Comparison of ENCODE assay signal across 11 mouse cellular contexts in the genomic region with DNA sequence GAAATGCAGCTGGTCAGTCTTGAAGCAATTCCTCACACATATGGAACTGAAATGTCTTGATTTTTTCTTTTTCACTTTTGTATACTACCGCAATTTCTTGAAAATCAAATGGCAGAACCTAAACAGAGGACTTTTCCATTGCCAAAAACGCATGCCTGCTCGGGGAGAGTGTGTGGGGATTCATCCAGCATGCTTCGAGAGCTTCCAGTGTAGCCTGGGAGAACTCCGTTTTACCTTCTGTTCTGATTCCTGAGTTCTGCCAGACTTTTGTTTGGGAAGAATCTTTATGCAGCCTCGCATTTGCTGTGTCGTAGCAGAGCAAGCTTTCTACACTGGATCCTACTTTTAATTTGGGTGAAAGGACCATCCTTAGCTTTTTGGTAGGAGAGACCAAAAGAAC.
DNase-seq lines count a peak whose midpoint lies in the region; ATAC-seq and TF ChIP-seq lines count a peak whose summit lies in the region.
"Had no signal": no experiment of that assay in that cellular context is flagged by ENCODE, and none has a peak within 500 bp of the region (broad histone marks: within the 10 kb centered on the region; RNA-seq: fewer than 3 reads in every experiment).

No protein-coding gene starts in this region.

- no peak for DNase-seq in frontal cortex, postnatal 10 days (ENCODE audit: low spot score in 2 of 2)
- DNase-seq in left cerebral cortex, adult 2 months (ENCODE audit: extremely low spot score in 1 of 2, low spot score in 2 of 2): no peak
- DNase-seq in left cerebral cortex, adult 11 months (ENCODE audit: low spot score): no peak
- peak; percentile 28 for DNase-seq in brain, embryonic 18.5 days (ENCODE audit: low read depth, low spot score)
- no peak for DNase-seq in retina, embryonic 14.5 days (ENCODE audit: low spot score)
- DNase-seq: adrenal gland, postnatal 10 days; cerebellum, adult 18-20 months; heart, postnatal 10 days had no signal

- H3K9me3 ChIP-seq in limb, embryonic 15.5 days: no peaks in the 10 kb centered on the region

- peaks cover 9% of the 10 kb centered on the region for H3K4me1 ChIP-seq in limb, embryonic 15.5 days

- peak; percentile 88 for ATAC-seq in frontal cortex, adult (ENCODE audit: low TSS enrichment)
- no peak for ATAC-seq in limb, embryonic 15.5 days (ENCODE audit: insufficient number of reproducible peaks, low FRiP score, low TSS enrichment, low read depth)
- no peak for ATAC-seq in megakaryocyte, adult 5-6 weeks (ENCODE audit: poor library complexity, severe bottlenecking)

- TF ChIP-seq CTCF in left cerebral cortex, adult 2 months (IDR thresholded peaks at IDR 0.05): no peak

- H3K4me2 ChIP-seq in limb, embryonic 15.5 days: peak overlapping the region; percentile 29

- WGBS in limb, embryonic 15.5 days: 36% methylated on average over 7 of the region's 7 CpGs

- H3K27ac ChIP-seq in left cerebral cortex, adult 2 months: 0 out of 2 replicates have a peak overlapping the region, but pooled peaks have one; percentile 0
- H3K27ac ChIP-seq in limb, embryonic 15.5 days: peak overlapping the region; percentile 28; the same call in 1 of the 2 replicates

- H3K4me3 ChIP-seq in left cerebral cortex, adult 2 months: no peak overlapping the region
- H3K4me3 ChIP-seq in limb, embryonic 15.5 days: peak overlapping the region; percentile 12; the same call in 1 of the 2 replicates

- no peak overlapping the region for H3K9ac ChIP-seq in limb, embryonic 15.5 days

- intact Hi-C loops in left cerebral cortex, adult 2 months (cut with DNase I): no loop called here

- no peaks in the 10 kb centered on the region for H3K27me3 ChIP-seq in limb, embryonic 15.5 days

- no peaks in the 10 kb centered on the region for H3K36me3 ChIP-seq in limb, embryonic 15.5 days
